Mouse (Mus musculus) embryonic stem cell, embryonic (primary cell): Measurements from ENCODE around the gene Igfbp6.

Source experiments
- CTCF ChIA-PET, 4 experiments: fragments of 300-600 bp in 2 of 4; fragments of 350-600 bp in 2 of 4; sonication (Branson Sonifier 250); formaldehyde crosslinking; loops; one replicate each; lab custom pipeline; 2022; ENCODE audit warnings: inconsistent platforms in 2 of 4; lab: Charles Lee
- POLR2A ChIA-PET, 4 experiments: fragments of 300-600 bp in 2 of 4; fragments of 350-600 bp in 2 of 4; sonication (Branson Sonifier 250); formaldehyde crosslinking; loops; one replicate each; lab custom pipeline; 2022; ENCODE audit warnings: antibody characterized with exemption in 4 of 4, inconsistent platforms in 1 of 4; lab: Charles Lee

Gene Igfbp6

GRCm38 (mm10) chr15:102193652-102194051 lies 49.5 kb downstream of the Igfbp6 start:
- POLR2A ChIA-PET: interaction anchor here in 3 of 4 experiments (0.7 to 9.8 kb wide), 9 partner anchors 8 to 284 kb away, joined by 3 to 87 read pairs (median 3); partner anchors contain the start of genes Csad (in 2 of the 3), Zfp740 (in 2 of the 3) and Soat2 (in 1 of the 3)
- CTCF ChIA-PET: interaction anchor here in 2 of 4 experiments (0.5 to 1.3 kb wide), 6 partner anchors 9 to 93 kb away, joined by 3 to 12 read pairs (median 4); partner anchors contain the start of gene Zfp740 (in 1 of the 2)

GRCm38 (mm10) chr15:102194439-102194838 lies 50.3 kb downstream of the Igfbp6 start:
- ChIA-PET CTCF (interaction anchor here in 2 of 4 experiments (0.9 to 1.3 kb wide), 3 partner anchors 9 to 31 kb away, joined by 4 to 12 read pairs (median 4); partner anchors contain the start of gene Zfp740 (in 1 of the 2)), POLR2A (interaction anchor here in 2 of 4 experiments (1.0 to 9.8 kb wide), 4 partner anchors 7 to 283 kb away, joined by 3 to 87 read pairs (median 30); partner anchors contain the start of genes Csad (in 2 of the 2) and Zfp740 (in 2 of the 2))

DNA sequence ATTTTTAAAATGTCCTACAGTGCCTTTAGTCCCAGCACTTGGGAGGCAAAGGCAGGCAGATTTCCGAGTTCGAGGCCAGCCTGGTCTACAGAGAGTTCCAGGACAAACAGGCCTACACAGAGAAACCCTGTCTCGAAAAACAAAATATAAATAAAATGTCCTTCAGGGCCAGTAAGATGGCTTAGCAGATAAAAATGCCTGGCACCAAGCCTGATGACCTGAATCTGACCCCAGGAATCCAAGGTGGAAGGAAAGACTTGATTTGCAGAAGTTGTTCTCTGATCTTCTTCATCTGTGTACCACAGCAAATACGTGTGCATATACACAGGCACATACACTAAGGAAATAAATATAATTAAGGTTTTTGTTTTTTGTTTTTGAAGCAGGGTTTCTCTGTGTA lies 51.2 kb downstream of the Igfbp6 start:
- ChIA-PET POLR2A (interaction anchor here in 1 of 4 experiments (1.0 to 1.5 kb wide), 2 partner anchors 10 to 51 kb away, joined by 4 to 5 read pairs; no protein-coding TSS in a partner anchor), CTCF (no interaction called here)

DNA sequence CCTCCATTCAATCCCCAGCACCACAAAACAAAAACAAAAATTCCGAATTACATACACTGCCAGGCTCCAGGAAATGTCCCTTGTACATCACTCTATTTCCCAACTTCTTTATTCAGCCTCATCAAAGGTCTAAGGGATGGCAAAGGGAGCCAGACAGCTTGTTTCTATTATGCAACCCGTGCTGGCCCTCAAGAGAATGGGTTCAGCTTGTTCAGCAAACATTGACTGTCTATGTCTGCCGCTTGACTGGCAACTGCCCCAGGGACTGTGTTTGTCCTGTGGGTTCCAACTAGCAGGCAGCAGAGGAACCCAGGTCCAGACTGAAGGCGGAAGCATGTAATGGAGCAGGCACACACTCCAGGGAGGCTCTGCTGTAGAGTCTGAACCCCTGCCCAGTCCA lies 54.7 kb downstream of the Igfbp6 start:
- CTCF ChIA-PET: interaction anchor here in 2 of 4 experiments (0.6 to 1.0 kb wide), 2 partner anchors 25 to 964 kb away, joined by 3 to 4 read pairs; no protein-coding TSS in a partner anchor
- POLR2A ChIA-PET: interaction anchor here in 3 of 4 experiments (0.9 to 8.7 kb wide), 7 partner anchors 9 to 206 kb away, joined by 3 to 87 read pairs (median 7); no protein-coding TSS in a partner anchor
